Mouse (Mus musculus) frontal cortex, postnatal 36 days (tissue): ENCODE measurements at regions not wholly inside any gene's neighbourhood (a gene's known extent, or its start where the extent isn't known, plus 50 kb on each side); places are given as distances from the start of the nearest gene placed in this dataset.

ENCODE experiments used
- DNase-seq, 2 experiments: peaks; one replicate each; pipeline ENCODE4 v3.0.0; 2022; ENCODE audit warnings: low spot score in 2 of 2

- DNase-seq, result no peak
These were observed 277.1 kb downstream of the Osr1 start for GRCm38 (mm10) chr12:9847034-9847433.

DNA sequence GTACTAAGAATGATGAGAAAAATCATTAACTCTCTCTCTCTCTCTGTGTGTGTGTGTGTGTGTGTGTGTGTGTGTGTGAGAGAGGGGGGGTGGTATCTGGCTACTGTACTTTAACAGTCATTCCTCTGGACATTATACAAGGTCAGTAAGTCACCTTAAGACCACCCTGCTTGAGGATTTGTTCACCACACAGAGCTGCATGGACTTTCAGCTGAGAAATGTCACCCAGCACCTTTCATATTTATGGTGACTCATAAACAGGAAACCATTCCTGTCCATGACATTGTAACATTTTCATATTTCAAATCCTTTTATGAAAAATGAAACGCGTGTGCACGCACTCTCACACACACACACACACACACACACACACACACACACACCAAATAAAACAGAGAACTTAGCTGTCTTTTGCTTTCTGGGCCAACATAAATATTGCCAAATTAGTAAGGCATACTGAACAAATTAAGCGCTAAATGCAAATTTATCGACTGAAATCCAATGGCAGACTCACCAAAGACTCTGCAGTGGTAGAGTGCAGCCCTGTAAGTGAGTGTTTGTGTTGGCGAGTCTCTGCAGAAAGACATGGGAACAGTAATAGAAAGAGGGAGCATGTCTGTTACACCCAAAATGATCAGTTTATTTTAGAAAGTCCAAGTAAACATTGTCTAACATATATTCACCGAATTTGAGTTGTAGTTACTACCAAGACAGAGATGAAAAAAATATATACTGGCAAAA, 277.7 kb downstream of the Osr1 start:
- DNase-seq, result no peak

DNA sequence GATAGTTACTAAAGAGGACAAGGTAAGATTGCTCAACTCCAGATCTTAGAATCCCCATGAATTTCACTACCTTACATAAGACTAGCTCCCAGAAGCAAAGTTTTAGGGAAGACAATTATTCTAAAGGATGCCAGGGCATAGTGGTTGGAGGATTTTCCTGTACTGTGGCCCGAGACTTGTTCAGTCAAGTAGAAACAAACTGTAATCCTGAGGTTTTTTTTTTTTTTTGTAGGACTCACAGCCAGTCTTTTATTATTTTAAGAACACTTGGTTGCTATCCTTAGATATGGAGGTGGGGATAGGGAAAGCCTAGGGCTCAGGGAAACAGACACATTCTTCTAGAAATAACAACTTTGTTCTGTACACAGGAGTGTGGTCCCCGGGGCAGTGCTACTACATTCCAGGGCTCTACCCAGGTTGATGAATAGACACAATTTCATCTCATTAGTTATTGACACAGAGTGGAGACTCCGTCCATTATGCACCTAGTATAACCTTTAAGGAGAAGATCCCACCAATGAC, 285.6 kb downstream of the Osr1 start:
- no peak for DNase-seq

DNA sequence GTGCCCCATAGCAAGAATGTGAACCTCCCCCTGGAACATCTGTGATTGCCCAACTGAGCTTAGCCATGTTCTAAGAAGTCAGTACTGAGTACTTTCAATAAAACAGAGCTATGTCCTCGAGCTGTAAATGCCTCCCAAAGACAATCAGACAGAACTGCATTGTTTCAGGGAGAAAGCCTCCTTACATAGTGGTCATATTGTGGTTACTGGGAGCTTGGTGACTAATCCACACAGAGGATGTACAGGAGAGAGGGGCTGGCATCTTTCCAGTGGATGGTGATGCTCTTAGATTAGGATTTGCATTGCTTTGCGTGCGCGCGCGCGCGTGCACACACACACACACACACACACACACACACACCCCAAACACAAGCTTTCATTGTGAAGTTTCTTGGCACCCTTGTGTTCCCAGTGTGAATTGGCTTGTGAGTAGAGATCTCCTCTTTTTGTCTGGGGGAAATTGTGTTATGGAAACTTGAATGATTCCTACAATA, 286.3 kb downstream of the Osr1 start:
- DNase-seq, result no peak

- DNase-seq, result peak; percentile 70 to 86
These were observed 288.1 kb downstream of the Osr1 start for GRCm38 (mm10) chr12:9857990-9858389.

GRCm38 (mm10) chr12:9862301-9862700, 292.4 kb downstream of the Osr1 start:
- DNase-seq, result no peak

GRCm38 (mm10) chr12:9872236-9872635, 302.3 kb downstream of the Osr1 start:
- no peak for DNase-seq

GRCm38 (mm10) chr12:9873214-9873613, 303.3 kb downstream of the Osr1 start:
- DNase-seq, result no peak

- DNase-seq, result no peak
These were observed 304.9 kb downstream of the Osr1 start for GRCm38 (mm10) chr12:9874823-9875222.

DNA sequence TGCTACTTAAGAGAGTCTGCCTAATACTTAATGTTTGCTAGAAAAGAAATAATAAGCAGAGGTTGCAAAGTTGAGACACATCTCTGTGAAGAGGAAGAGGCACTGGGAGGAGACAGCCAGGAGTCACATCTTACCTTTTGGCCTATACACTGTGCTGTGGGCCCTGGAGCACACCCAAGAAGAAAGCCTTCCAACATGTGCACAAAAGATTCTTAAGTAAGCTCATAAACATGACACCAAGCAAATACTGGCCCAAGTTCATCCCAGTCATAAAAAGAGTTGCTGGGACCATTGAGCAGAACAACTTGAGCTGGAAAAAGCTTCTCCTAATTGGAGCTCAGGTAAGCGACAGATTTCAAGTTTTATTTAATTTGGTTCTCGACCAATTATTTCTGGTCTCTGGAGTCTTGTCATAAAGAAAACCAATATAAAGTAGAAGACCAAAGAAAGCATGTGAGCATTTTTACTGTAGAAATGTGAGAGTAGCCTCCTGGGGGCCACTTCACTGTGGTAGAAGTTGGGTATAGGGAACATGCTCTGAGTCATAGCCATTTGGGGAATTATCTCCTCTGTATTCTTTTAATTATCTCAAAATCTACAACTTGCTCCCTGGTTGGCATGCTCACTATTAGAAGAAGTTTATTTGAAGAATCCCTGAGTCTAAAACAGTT, 312.2 kb downstream of the Osr1 start:
- DNase-seq, result no peak

DNA sequence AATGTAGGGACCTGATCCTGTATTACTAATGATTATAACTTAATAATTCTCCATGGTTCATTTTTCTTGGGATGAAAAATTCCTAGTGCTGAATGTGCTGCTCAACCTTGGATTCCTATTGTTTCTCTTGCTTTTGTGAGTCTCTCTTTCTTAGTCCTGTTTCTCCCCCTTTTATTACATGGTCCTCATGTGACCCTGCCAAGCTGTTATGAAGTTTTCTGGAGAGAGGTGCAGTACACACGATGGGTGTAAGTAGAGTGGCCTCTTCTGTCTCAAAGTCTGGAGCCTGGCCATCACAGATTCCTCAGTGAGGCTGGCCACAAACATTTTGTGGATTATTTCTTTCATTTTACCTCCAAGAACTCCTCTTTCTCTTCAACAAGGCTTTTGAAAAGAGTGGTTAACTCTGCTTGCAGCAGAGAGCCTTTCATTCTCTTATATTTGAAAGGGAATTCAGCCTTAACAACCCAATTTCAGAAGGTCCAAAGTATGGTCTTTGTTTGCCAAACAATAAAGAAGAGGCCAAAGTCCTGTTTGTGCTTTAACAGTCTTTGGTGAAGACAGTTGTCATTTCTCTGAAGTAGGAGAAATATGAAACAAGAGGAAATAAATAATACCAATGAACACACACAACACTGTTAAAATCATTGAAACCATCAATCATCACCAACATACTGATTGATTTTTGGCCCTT, 313.3 kb downstream of the Osr1 start:
- no peak for DNase-seq

- no peak for DNase-seq
These were observed 324.6 kb downstream of the Osr1 start for GRCm38 (mm10) chr12:9894521-9894920.

DNA sequence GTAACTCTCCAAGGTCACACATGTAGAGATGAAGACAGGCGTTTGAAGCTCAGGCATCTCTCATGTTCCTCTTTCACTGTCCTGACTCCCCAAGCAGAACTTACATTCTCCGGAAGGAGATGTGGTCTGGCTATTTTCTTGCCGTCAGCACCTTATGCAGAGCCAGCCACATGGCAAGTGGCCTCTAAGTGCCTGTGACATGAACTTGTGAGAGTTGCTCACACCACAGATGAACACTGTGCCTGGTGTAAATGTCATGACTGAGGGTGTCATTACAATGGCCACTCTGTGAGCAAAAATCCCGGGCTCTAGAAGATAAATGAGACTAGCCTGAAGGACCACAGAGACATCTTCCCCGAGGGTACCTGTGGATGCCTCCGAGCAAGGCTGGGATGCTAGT, 328.1 kb downstream of the Osr1 start:
- no peak for DNase-seq

- no peak for DNase-seq
These were observed 328.5 kb downstream of the Osr1 start for GRCm38 (mm10) chr12:9898420-9898819.

DNA sequence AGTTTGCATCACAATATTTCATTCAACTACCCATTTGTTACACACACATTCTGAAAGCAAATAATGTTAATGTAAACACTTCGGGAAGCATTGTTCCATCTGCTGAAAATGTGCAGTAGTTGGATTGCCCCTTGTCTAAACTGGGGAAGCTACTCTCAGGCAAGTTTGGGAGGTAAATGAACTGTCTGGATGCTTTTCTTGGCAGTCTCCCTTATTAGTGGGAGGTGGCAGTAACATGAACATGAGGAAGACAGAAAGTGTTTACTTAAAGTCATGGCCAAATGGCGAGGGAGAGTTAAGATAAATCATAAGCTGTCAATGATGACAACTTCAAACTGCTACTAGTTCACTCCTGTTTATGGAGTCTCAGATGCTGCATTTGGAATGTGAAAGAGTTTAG, 332.0 kb downstream of the Osr1 start:
- no peak for DNase-seq

DNA sequence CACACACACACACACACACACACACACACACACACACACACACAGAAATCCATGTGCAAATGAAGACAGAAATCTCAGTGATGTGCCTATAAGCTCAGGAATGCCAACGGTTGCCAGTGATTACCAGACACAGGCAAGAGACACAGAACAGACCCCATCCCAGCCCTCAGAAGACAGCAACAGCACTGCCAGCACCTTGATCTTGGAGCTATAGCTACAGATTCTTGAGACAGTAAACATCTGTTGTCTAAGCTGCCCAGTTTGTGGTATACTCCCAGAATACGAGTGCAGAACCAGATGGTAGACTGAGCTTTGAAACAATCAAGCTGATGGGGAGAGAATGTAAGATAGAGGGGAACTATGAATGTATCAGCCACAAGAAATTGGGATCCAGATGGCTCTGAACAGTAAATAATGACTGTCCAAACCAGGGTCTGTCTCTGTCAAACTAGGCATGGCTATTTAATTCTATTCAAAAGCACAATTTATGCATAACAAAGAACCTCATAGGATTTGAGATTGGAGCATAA, 333.9 kb downstream of the Osr1 start:
- no peak for DNase-seq

DNA sequence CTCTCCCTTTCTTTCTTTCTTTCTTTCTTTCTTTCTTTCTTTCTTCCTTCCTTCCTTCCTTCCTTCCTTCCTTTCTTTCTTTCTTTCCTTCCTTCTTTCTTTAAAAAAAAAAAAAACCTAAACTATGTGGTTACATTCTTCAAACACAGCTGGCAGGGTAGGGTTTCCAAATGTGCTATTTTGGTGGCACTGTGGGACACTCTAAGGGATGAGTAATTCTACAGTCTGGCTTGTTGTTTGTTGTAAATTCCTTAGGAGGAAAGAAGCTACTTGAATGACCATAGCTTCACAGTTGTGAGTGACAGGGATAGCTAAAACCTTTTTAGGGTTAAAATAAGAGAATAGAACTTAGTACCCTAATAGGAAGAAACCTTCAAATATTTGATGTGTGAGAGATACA, 342.4 kb downstream of the Osr1 start:
- DNase-seq, result no peak

DNA sequence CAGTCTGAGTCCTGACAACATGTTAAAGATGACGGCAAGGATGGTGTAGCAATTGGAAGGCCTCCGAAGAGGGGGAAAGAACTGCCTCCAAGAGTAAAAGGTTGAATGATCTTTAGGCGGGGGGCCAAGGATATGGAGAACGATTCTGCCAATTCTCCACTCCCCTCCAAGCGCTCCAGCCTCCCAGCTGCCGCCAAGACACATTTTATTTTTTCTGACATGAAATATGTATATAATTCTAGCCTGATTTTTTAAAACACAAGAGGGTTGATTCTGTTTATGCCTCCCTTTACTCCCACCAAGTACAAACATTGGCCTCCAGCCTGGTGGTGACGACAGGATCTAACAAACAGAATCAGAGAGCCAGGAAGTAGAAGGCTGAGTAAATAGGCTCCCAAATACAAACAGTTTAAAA, 345.8 kb downstream of the Osr1 start:
- DNase-seq, result peak; percentile 9 to 11

GRCm38 (mm10) chr12:9918026-9918425, 348.1 kb downstream of the Osr1 start:
- DNase-seq, result peak in 1 of 2 experiments; percentile 4

- no peak for DNase-seq
These were observed 349.1 kb downstream of the Osr1 start for GRCm38 (mm10) chr12:9919007-9919406.

GRCm38 (mm10) chr12:9919433-9919832, 349.5 kb downstream of the Osr1 start:
- DNase-seq, result no peak

GRCm38 (mm10) chr12:9920401-9920800, 350.5 kb downstream of the Osr1 start:
- no peak for DNase-seq
